Mouse (Mus musculus) intestine, postnatal 0 days (tissue): ENCODE measurements around the gene Urgcp. TPM values are rescaled to one million over a fixed set of nuclear protein-coding genes. Genes with fewer than 3 reads are reported as not detected.

Experiments used
- ATAC-seq: fragments of 200-750 bp; cut with Nextera tagmentation; 2 replicates; pipeline ENCODE4 v1.8.0; 2017; ENCODE audit warnings: mild to moderate bottlenecking, moderate TSS enrichment, moderate library complexity
- H3K27ac ChIP-seq: fragments of 300-500 bp; sonication (generic); 2 replicates; pipeline ENCODE4 v1.5.1; 2014; ENCODE audit warnings: mild to moderate bottlenecking, low read depth, low read length, moderate library complexity
- H3K27me3 ChIP-seq: fragments of 300-500 bp; sonication (generic); replicated peaks from 2 replicates; pipeline ENCODE4 v1.6.1; 2014; ENCODE audit warnings: low read length, mixed read lengths; ENCODE audit not compliant: control insufficient read depth, insufficient read depth
- H3K36me3 ChIP-seq: fragments of 300-500 bp; sonication (generic); 2 replicates; pipeline ENCODE4 v1.6.1; 2014; ENCODE audit warnings: mild to moderate bottlenecking, moderate library complexity; ENCODE audit not compliant: control insufficient read depth, insufficient read depth
- H3K4me1 ChIP-seq: fragments of 300-500 bp; sonication (generic); replicated peaks from 2 replicates; pipeline ENCODE4 v1.6.1; 2014; ENCODE audit warnings: antibody characterized with exemption, low read length, mixed read lengths; ENCODE audit not compliant: control insufficient read depth, insufficient read depth
- H3K4me2 ChIP-seq: fragments of 300-500 bp; sonication (generic); replicated peaks from 2 replicates; pipeline ENCODE4 v1.6.1; 2014; ENCODE audit warnings: low read depth, mild to moderate bottlenecking, moderate library complexity
- H3K4me3 ChIP-seq: fragments of 300-500 bp; sonication (generic); 2 replicates; pipeline ENCODE4 v1.5.1; 2014; ENCODE audit warnings: low read depth, low read length
- H3K9ac ChIP-seq: fragments of 300-500 bp; sonication (generic); 2 replicates; pipeline ENCODE4 v1.6.1; 2014; ENCODE audit warnings: mild to moderate bottlenecking, low read depth, low read length
- H3K9me3 ChIP-seq: fragments of 300-500 bp; sonication (generic); 2 replicates; pipeline ENCODE4 v1.6.1; 2016; ENCODE audit warnings: mixed run types; ENCODE audit not compliant: control insufficient read depth
- CTCF ChIP-seq: sonication (generic); IDR thresholded peaks from 2 replicates; pipeline ENCODE4 v1.5.1; 2016; ENCODE audit warnings: low read depth, mild to moderate bottlenecking, control low read depth, antibody characterized with exemption, moderate library complexity
- WGBS: fragments of 180-500 bp; shearing (Covaris S2); extraction: QIAGEN DNeasy Blood & Tissue Kit; methylation state at CpG from one replicate; pipeline ENCODE4 v1.1.7; 2014; 5-methylcytosine and 5-hydroxymethylcytosine counted together
- polyA plus RNA-seq: library from polyadenylated mRNA; unstranded; fragments of >200 nt; fragmentation: Nextera tagmentation; extraction: Ambion mirVana; gene quantifications from 2 replicates; pipeline ENCODE4 v1.2.1, GENCODE M21; 2015

Urgcp gene
- polyA plus RNA-seq, 1 experiment from 2014 or later: 15.4 TPM

GRCm38 (mm10) chr11:5802457-5803217, 40.5 kb upstream of the Urgcp start:
- peaks cover 23% of the 10 kb centered on the region for H3K36me3 ChIP-seq
- WGBS: 41% methylated on average over 8 of the region's 8 CpGs
- no peak for TF ChIP-seq CTCF
- peaks cover 32% of the 10 kb centered on the region for H3K4me1 ChIP-seq
- peak; percentile 44 for ATAC-seq
- no peak overlapping the region for H3K9ac ChIP-seq
- H3K27me3 ChIP-seq: no peaks in the 10 kb centered on the region
- H3K4me3 ChIP-seq: no peak overlapping the region
- no peaks in the 10 kb centered on the region for H3K9me3 ChIP-seq
- H3K4me2 ChIP-seq: 0 out of 2 replicates have a peak overlapping the region, but pooled peaks have one; percentile 17
- peak overlapping the region; percentile 70 for H3K27ac ChIP-seq

GRCm38 (mm10) chr11:5802005-5802404, 39.8 kb upstream of the Urgcp start:
- peaks cover 29% of the 10 kb centered on the region for H3K36me3 ChIP-seq
- peak; percentile 77 for ATAC-seq
- peaks cover 32% of the 10 kb centered on the region for H3K4me1 ChIP-seq
- H3K27ac ChIP-seq: peak overlapping the region; percentile 70
- no peaks in the 10 kb centered on the region for H3K27me3 ChIP-seq
- 33% methylated on average over 12 of the region's 12 CpGs for WGBS
- peak overlapping the region; percentile 17; the same call in 1 of the 2 replicates for H3K4me2 ChIP-seq
- no peaks in the 10 kb centered on the region for H3K9me3 ChIP-seq
- TF ChIP-seq CTCF: peak; percentile 48
- H3K4me3 ChIP-seq: no peak overlapping the region
- no peak overlapping the region for H3K9ac ChIP-seq

GRCm38 (mm10) chr11:5801511-5801910, 39.3 kb upstream of the Urgcp start:
- no peak for TF ChIP-seq CTCF
- Histone ChIP-seq H3K27ac (peak overlapping the region; percentile 70; the same call in 1 of the 2 replicates), H3K9me3 (no peaks in the 10 kb centered on the region), H3K4me3 (no peak overlapping the region), H3K4me1 (peaks cover 32% of the 10 kb centered on the region), H3K27me3 (no peaks in the 10 kb centered on the region), H3K36me3 (peaks cover 34% of the 10 kb centered on the region), H3K4me2 (peak overlapping the region; percentile 17; the same call in 1 of the 2 replicates), H3K9ac (no peak overlapping the region)
- no peak for ATAC-seq
- 88% methylated on average over 16 of the region's 16 CpGs for WGBS

GRCm38 (mm10) chr11:5799621-5800490, 37.7 kb upstream of the Urgcp start:
- Histone ChIP-seq H3K27ac (peak overlapping the region; percentile 17), H3K9me3 (no peaks in the 10 kb centered on the region), H3K4me3 (no peak overlapping the region), H3K4me1 (peaks cover 24% of the 10 kb centered on the region), H3K36me3 (peaks cover 51% of the 10 kb centered on the region), H3K4me2 (no peak overlapping the region), H3K27me3 (no peaks in the 10 kb centered on the region), H3K9ac (no peak overlapping the region)
- TF ChIP-seq CTCF: no peak
- WGBS: 60% methylated on average over 17 of the region's 17 CpGs
- ATAC-seq: peak; percentile 4; the same call in 1 of the 2 replicates

- H3K4me1 ChIP-seq: peaks cover 14% of the 10 kb centered on the region; the same call in 1 of the 2 replicates
- no peak overlapping the region for H3K4me3 ChIP-seq
- no peaks in the 10 kb centered on the region for H3K9me3 ChIP-seq
- whole genome bisulfite sequencing: 96% methylated on average over 5 of the region's 5 CpGs
- ATAC-seq: no peak
- no peak overlapping the region for H3K9ac ChIP-seq
- no peak overlapping the region for H3K4me2 ChIP-seq
- H3K27ac ChIP-seq: no peak overlapping the region
- no peak for TF ChIP-seq CTCF
- H3K36me3 ChIP-seq: peaks cover 68% of the 10 kb centered on the region
- no peaks in the 10 kb centered on the region for H3K27me3 ChIP-seq
Measured at GRCm38 (mm10) chr11:5797928-5798327, 35.8 kb upstream of the Urgcp start.

GRCm38 (mm10) chr11:5797371-5797770, 35.2 kb upstream of the Urgcp start:
- H3K36me3 ChIP-seq: peaks cover 69% of the 10 kb centered on the region
- no peak overlapping the region for H3K4me2 ChIP-seq
- H3K4me3 ChIP-seq: no peak overlapping the region
- 64% methylated on average over 11 of the region's 11 CpGs for whole genome bisulfite sequencing
- H3K4me1 ChIP-seq: peaks cover 11% of the 10 kb centered on the region; the same call in 1 of the 2 replicates
- no peaks in the 10 kb centered on the region for H3K9me3 ChIP-seq
- no peak for TF ChIP-seq CTCF
- H3K9ac ChIP-seq: no peak overlapping the region
- no peak for ATAC-seq
- no peak overlapping the region for H3K27ac ChIP-seq
- H3K27me3 ChIP-seq: no peaks in the 10 kb centered on the region
